Mouse (Mus musculus) spleen, postnatal 10 days (tissue): ENCODE data around the gene Gm8334.
"Not testable (repeated sequence)": the region's sequence is repeated elsewhere in the genome, so short reads cannot be mapped to it uniquely, and the experiment has no call there.

Source experiments
- DNase-seq, 2 experiments: peaks; one replicate each; pipeline ENCODE4 v3.0.0; 2021 to 2022; ENCODE audit warnings: low spot score in 2 of 2

Gm8334 gene

GRCm38 (mm10) chrX:148615053-148615452 lies at the start of gene Gm8334:
Gm8334 (minus strand) TSS chrX:148615153.
- not testable (repeated sequence) for DNase-seq

- not testable (repeated sequence) for DNase-seq
These were observed 48.3 kb upstream of the Gm8334 start, which contains the start of gene Gm15127 for GRCm38 (mm10) chrX:148663298-148663697. Gm15127 (plus strand) TSS chrX:148663598.
